Mouse (Mus musculus) limb, embryonic 10.5 days (tissue): Measurements from ENCODE around the gene Timm23. TPM values are rescaled to one million over a fixed set of nuclear protein-coding genes. Genes with fewer than 3 reads are reported as not detected.
"Not testable (repeated sequence)": the region's sequence is repeated elsewhere in the genome, so short reads cannot be mapped to it uniquely, and the experiment has no call there.

ENCODE experiments used
- DNase-seq: peaks from one replicate; pipeline ENCODE4 v3.0.0-alpha.2; 2017; ENCODE audit warnings: low spot score
- H3K27ac ChIP-seq: fragments of 300-500 bp; sonication (generic); 2 replicates; pipeline ENCODE4 v1.5.1; 2016; ENCODE audit warnings: mild to moderate bottlenecking
- H3K27me3 ChIP-seq: fragments of 300-500 bp; sonication (generic); 2 replicates; pipeline ENCODE4 v1.6.1; 2016; ENCODE audit warnings: low read depth, mild to moderate bottlenecking; ENCODE audit not compliant: poor library complexity, severe bottlenecking
- H3K36me3 ChIP-seq: fragments of 300-500 bp; sonication (generic); 2 replicates; pipeline ENCODE4 v1.6.1; 2016; ENCODE audit warnings: mild to moderate bottlenecking, moderate library complexity
- H3K4me1 ChIP-seq: fragments of 300-500 bp; sonication (generic); 2 replicates; pipeline ENCODE4 v1.6.1; 2016
- H3K4me3 ChIP-seq: fragments of 300-500 bp; sonication (generic); 2 replicates; pipeline ENCODE4 v1.5.1; 2016; ENCODE audit warnings: mild to moderate bottlenecking, moderate library complexity
- H3K9me3 ChIP-seq: fragments of 300-500 bp; sonication (generic); replicated peaks from 2 replicates; pipeline ENCODE4 v1.6.1; 2016; ENCODE audit warnings: mild to moderate bottlenecking
- WGBS: fragments of 180-500 bp; shearing (Covaris S2); methylation state at CpG from one replicate; pipeline ENCODE4 v1.1.7; 2016; 5-methylcytosine and 5-hydroxymethylcytosine counted together
- polyA plus RNA-seq: library from polyadenylated mRNA; unstranded; fragments of >200 nt; fragmentation: Nextera tagmentation; extraction: Ambion mirVana; gene quantifications from 2 replicates; pipeline ENCODE4 v1.2.1, GENCODE M21; 2016

Gene Timm23
- polyA plus RNA-seq, 1 experiment from 2014 or later = 353 TPM

DNA sequence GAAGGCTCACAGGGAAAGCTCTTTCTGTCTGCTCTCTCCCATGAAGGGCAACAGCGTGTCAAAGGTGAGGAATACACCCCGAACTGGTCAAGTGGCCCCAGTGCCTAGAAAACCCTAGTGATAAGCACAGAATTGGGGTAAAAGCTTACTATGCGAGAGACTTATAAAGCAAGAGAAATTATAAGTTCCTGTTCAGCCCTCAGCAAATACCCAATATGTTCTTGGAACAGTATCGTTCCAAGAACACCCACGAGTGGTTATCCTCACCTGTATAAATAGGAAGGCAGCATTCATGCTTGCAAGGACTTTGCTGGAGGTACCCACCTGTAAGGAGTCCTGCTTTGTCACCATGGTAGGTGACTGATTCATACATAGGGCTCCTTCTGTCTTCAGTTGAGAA is 60.0 kb downstream of the Timm23 start, which contains the start of gene Msmb:
Gene Msmb, plus strand, starts transcription at position 301 of the 400 bp plus-strand sequence.
- Histone ChIP-seq H3K27me3 (no peaks in the 10 kb centered on the region), H3K4me3 (no peak within 1 kb of the TSS), H3K36me3 (no peaks in the 10 kb centered on the region), H3K9me3 (no peaks in the 10 kb centered on the region), H3K27ac (no peak within 1 kb of the TSS), H3K4me1 (no peaks in the 10 kb centered on the region)
- 88% methylated on average over 5 of the region's 5 CpGs for WGBS
- DNase-seq = no peak

DNA sequence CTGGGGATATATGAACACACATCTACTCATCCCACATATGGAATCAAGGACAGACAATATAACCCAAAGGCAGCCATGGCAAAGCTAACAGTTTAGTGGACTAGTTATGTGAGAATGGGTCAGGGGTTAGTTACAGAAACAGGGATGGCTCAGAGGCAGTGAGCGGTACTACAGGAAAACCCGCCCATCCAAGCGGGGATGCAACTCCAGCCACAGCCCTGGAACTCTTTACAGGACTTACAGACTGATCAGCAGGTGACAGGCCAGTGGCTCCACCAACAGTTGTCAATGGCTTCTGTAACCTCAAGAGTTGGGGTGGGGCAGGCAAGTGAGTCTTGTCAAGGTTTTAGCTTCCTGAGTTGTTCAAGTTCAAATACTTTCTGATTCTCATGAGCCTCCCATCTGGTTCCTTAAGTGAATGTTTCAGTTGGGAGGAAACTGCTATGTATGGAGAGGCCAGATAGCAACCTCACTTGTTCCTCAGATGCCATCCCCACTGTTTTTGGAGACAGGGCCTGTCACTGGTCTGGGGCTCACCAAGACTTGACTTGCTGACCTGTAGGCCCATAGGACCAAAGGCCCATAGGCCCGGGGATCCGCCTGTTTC is 61.2 kb downstream of the Timm23 start:
- H3K36me3 ChIP-seq = no peaks in the 10 kb centered on the region
- no peak overlapping the region for H3K4me3 ChIP-seq
- DNase-seq = no peak
- no peaks in the 10 kb centered on the region for H3K27me3 ChIP-seq
- no peaks in the 10 kb centered on the region for H3K9me3 ChIP-seq
- H3K4me1 ChIP-seq = peaks cover 4% of the 10 kb centered on the region; the same call in 1 of the 2 replicates
- H3K27ac ChIP-seq = no peak overlapping the region
- 72% methylated on average over 5 of the region's 5 CpGs for WGBS

GRCm38 (mm10) chr14:32136467-32136866 is 65.2 kb downstream of the Timm23 start:
- WGBS = 68% methylated on average over 3 of the region's 3 CpGs
- not testable (repeated sequence) for H3K27ac ChIP-seq, H3K4me3 ChIP-seq, H3K36me3 ChIP-seq, DNase-seq, H3K27me3 ChIP-seq, H3K4me1 ChIP-seq, H3K9me3 ChIP-seq

DNA sequence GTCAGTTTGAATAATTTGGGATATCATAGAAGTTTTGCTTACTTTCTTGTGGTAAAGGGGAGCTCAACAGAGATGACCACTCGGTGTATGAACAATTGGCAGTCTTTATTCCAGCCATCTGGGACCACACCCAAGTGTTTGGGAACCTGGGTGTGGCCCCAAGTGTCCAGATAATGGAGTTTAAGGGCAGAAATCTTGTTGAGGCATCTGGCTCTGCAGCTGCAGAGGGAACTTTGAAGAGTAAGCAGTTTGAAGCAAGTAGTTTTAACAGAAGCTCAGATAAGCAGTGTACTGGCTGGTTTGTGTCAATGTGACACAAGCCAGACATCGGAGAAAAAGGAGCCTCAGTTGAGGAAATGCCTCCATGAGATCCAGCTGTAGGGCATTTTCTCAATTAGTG is 67.4 kb downstream of the Timm23 start:
- DNase-seq = no peak
- H3K4me3 ChIP-seq = no peak overlapping the region
- no peaks in the 10 kb centered on the region for H3K27me3 ChIP-seq
- H3K27ac ChIP-seq = no peak overlapping the region
- H3K36me3 ChIP-seq = no peaks in the 10 kb centered on the region
- H3K4me1 ChIP-seq = peaks cover 4% of the 10 kb centered on the region
- no peaks in the 10 kb centered on the region for H3K9me3 ChIP-seq
- 39% methylated on average over 2 of the region's 2 CpGs for WGBS

DNA sequence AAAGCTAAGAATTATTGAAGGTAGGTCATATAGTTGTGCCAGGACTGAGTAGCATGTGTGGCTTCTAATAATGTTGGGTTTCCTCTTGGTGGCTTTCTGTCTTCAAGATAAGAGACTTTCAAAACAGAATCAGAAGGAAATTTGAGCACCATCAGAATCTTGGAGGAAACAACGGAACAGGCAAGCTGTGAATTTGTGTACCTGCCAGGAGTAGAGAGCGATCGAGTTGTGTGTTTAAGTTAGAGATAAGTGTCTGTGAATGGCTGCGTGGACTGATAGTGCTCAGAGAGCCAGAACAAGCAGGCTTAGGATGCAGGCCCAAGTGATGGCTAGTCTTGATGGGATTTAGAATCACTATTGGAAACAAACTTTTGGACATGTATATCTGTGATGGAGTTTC is 69.9 kb downstream of the Timm23 start:
- no peak overlapping the region for H3K4me3 ChIP-seq
- peaks cover 4% of the 10 kb centered on the region for H3K4me1 ChIP-seq
- H3K27ac ChIP-seq = no peak overlapping the region
- no peaks in the 10 kb centered on the region for H3K36me3 ChIP-seq
- 93% methylated on average over 4 of the region's 4 CpGs for WGBS
- no peak for DNase-seq
- no peaks in the 10 kb centered on the region for H3K9me3 ChIP-seq
- no peaks in the 10 kb centered on the region for H3K27me3 ChIP-seq

Other genes with a start within 250 kb of the Timm23 start
- 0.03 and 0.04 TPM in 2 replicates for gene Galnt15, start 172.9 kb downstream of the Timm23 start, polyA plus RNA-seq
- 14.2 and 17.4 TPM in 2 replicates for gene Oxnad1, start 116.5 kb downstream of the Timm23 start, polyA plus RNA-seq
- 81.4 and 103 TPM in 2 replicates for gene Dph3, start 116.2 kb downstream of the Timm23 start, polyA plus RNA-seq
- not detected in 2 replicates for gene Msmb, start 59.9 kb downstream of the Timm23 start, polyA plus RNA-seq
- 61.3 and 67.2 TPM in 2 replicates for gene Ncoa4, start 42.0 kb downstream of the Timm23 start, polyA plus RNA-seq
- gene Parg, start 51 bp upstream of the Timm23 start, polyA plus RNA-seq = 52.4 and 56.0 TPM in 2 replicates
- gene Ogdhl, start 120.1 kb upstream of the Timm23 start, polyA plus RNA-seq = 15.8 and 21.1 TPM in 2 replicates
- not detected in 2 replicates for gene 1700024G13Rik, start 186.5 kb upstream of the Timm23 start, polyA plus RNA-seq